ENCODE assay signal across 24 mouse cellular contexts in genomic region chr5:123561128-123561527, GRCm38 (mm10). TPM values are rescaled to one million over a fixed set of nuclear protein-coding genes. Genes with fewer than 3 reads are reported as not detected.
DNase-seq lines count a peak whose midpoint lies in the region; ATAC-seq and TF ChIP-seq lines count a peak whose summit lies in the region.
"Had no signal": no experiment of that assay in that cellular context is flagged by ENCODE, and none has a peak within 500 bp of the region (broad histone marks: within the 10 kb centered on the region; RNA-seq: fewer than 3 reads in every experiment).

No protein-coding gene starts in this region.

- peak; percentile 84 for ATAC-seq in frontal cortex, adult (ENCODE audit: low TSS enrichment)
- no peak for ATAC-seq in midbrain, embryonic 11.5 days (ENCODE audit: low FRiP score)
- ATAC-seq in hindbrain, embryonic 14.5 days (ENCODE audit: low FRiP score) = no peak
- ATAC-seq: forebrain, embryonic 13.5 days; forebrain, embryonic 16.5 days; hindbrain, embryonic 16.5 days had no signal

- no peaks in the 10 kb centered on the region for H3K4me1 ChIP-seq in midbrain, embryonic 11.5 days (ENCODE audit: control insufficient read depth, insufficient read depth, low read length)
- no peaks in the 10 kb centered on the region for H3K4me1 ChIP-seq in hindbrain, embryonic 14.5 days (replicated peaks; ENCODE audit: control insufficient read depth, insufficient read depth, low read length)
- H3K4me1 ChIP-seq: forebrain, embryonic 10.5 days; forebrain, embryonic 13.5 days; heart, embryonic 10.5 days; hindbrain, embryonic 12.5 days had no signal

- H3K27ac ChIP-seq in left cerebral cortex, adult 2 months = peak overlapping the region; percentile 24; the same call in 1 of the 2 replicates
- H3K27ac ChIP-seq in midbrain, embryonic 11.5 days (ENCODE audit: low read depth, low read length) = no peak overlapping the region
- no peak overlapping the region for H3K27ac ChIP-seq in hindbrain, embryonic 14.5 days
- H3K27ac ChIP-seq: forebrain, embryonic 10.5 days; forebrain, embryonic 13.5 days; heart, adult 2 months; heart, embryonic 10.5 days; heart, embryonic 13.5 days; hindbrain, embryonic 12.5 days had no signal

- no peak for TF ChIP-seq CTCF in left cerebral cortex, adult 2 months (IDR thresholded peaks at IDR 0.05)

- no peaks in the 10 kb centered on the region for H3K27me3 ChIP-seq in midbrain, embryonic 11.5 days (ENCODE audit: control insufficient read depth, insufficient read depth, low read length)
- H3K27me3 ChIP-seq in hindbrain, embryonic 14.5 days (ENCODE audit: control insufficient read depth, insufficient read depth, low read length) = no peaks in the 10 kb centered on the region
- H3K27me3 ChIP-seq: forebrain, embryonic 13.5 days; heart, embryonic 13.5 days; hindbrain, embryonic 12.5 days had no signal

- no peak overlapping the region for H3K9ac ChIP-seq in midbrain, embryonic 11.5 days (ENCODE audit: low read length)
- no peak overlapping the region for H3K9ac ChIP-seq in hindbrain, embryonic 14.5 days
- H3K9ac ChIP-seq: forebrain, embryonic 13.5 days; heart, embryonic 13.5 days; hindbrain, embryonic 12.5 days had no signal

- intact Hi-C loops in left cerebral cortex, adult 2 months (cut with DNase I) = no loop called here
- intact Hi-C loops in left cerebral cortex, postnatal 14 days (cut with DNase I) = loop anchor here (5.0 kb wide), 1 partner anchor 34 kb away; the partner anchor contains the start of gene Gm49027

- no peak overlapping the region for H3K4me2 ChIP-seq in midbrain, embryonic 11.5 days
- H3K4me2 ChIP-seq in hindbrain, embryonic 14.5 days (replicated peaks) = no peak overlapping the region
- H3K4me2 ChIP-seq: forebrain, embryonic 13.5 days; heart, embryonic 13.5 days; hindbrain, embryonic 12.5 days had no signal

- no peaks in the 10 kb centered on the region for H3K9me3 ChIP-seq in midbrain, embryonic 11.5 days (ENCODE audit: control insufficient read depth, low read length)
- H3K9me3 ChIP-seq in hindbrain, embryonic 14.5 days (ENCODE audit: control insufficient read depth, low read length) = no peaks in the 10 kb centered on the region
- H3K9me3 ChIP-seq: forebrain, embryonic 10.5 days; forebrain, embryonic 13.5 days; heart, embryonic 10.5 days; heart, embryonic 13.5 days; hindbrain, embryonic 12.5 days had no signal

- peaks cover 15% of the 10 kb centered on the region for H3K36me3 ChIP-seq in midbrain, embryonic 11.5 days (ENCODE audit: control insufficient read depth, insufficient read depth, low read length)
- peaks cover 95% of the 10 kb centered on the region for H3K36me3 ChIP-seq in hindbrain, embryonic 14.5 days (replicated peaks; ENCODE audit: control insufficient read depth, insufficient read depth)

- 94% methylated on average over 11 of the region's 11 CpGs for WGBS in midbrain, embryonic 11.5 days
- 97% methylated on average over 11 of the region's 11 CpGs for WGBS in hindbrain, embryonic 14.5 days

- DNase-seq in frontal cortex, postnatal 14 days (ENCODE audit: low spot score in 2 of 2) = no peak
- peak; percentile 7 to 19 for DNase-seq in left cerebral cortex, adult 2 months (ENCODE audit: extremely low spot score in 1 of 2, low spot score in 2 of 2)
- DNase-seq in left cerebral cortex, postnatal 14 days (ENCODE audit: low spot score in 2 of 2) = no peak
- DNase-seq in R1 (ENCODE audit: low read depth, low spot score) = peak; percentile 12
- peak; percentile 11 for DNase-seq in testis, postnatal 10 days (ENCODE audit: low spot score)
- no peak for DNase-seq in midbrain, embryonic 11.5 days (ENCODE audit: low spot score, missing footprints)
- no peak for DNase-seq in hindbrain, embryonic 14.5 days (ENCODE audit: low spot score)
- DNase-seq: adrenal gland, postnatal 10 days; cerebellum, adult 18-20 months; cerebellum, adult 9-10 months; cerebellum, postnatal 14 days; gastrocnemius, postnatal 25 days had no signal

- no peak overlapping the region for H3K4me3 ChIP-seq in left cerebral cortex, adult 2 months
- no peak overlapping the region for H3K4me3 ChIP-seq in midbrain, embryonic 11.5 days (ENCODE audit: low read depth, low read length)
- no peak overlapping the region for H3K4me3 ChIP-seq in hindbrain, embryonic 14.5 days (replicated peaks; ENCODE audit: low read length)
- H3K4me3 ChIP-seq: forebrain, embryonic 10.5 days; forebrain, embryonic 13.5 days; heart, adult 2 months; heart, embryonic 10.5 days; heart, embryonic 13.5 days; hindbrain, embryonic 12.5 days had no signal

RNA-seq across cellular contexts. Expression of gene Vps33a, which starts 11.7 kb away (rescaled TPM):
- total RNA-seq in left cerebral cortex, adult 2 months (2021) = 100 to 1,000 TPM in 1 of 2 experiments, 10 to 100 TPM in 1; 87.3 to 105 TPM
- 10 to 100 TPM; 79.1 to 83.3 TPM for total RNA-seq in left cerebral cortex, postnatal 14 days (2021)
- 33.6 and 35.1 TPM in 2 replicates for polyA plus RNA-seq in midbrain, embryonic 11.5 days (2014; fragmentation: Nextera tagmentation; extraction: Ambion mirVana)
- polyA plus RNA-seq in hindbrain, embryonic 14.5 days (2014; fragmentation: Nextera tagmentation; extraction: Ambion mirVana) = 49.8 and 50.4 TPM in 2 replicates

RNA-seq across cellular contexts. Expression of gene Gm49027, which starts 35.8 kb away (rescaled TPM):
- total RNA-seq in left cerebral cortex, adult 2 months (2021) = 1 to 10 TPM; 7.0 to 7.7 TPM
- total RNA-seq in left cerebral cortex, postnatal 14 days (2021) = 1 to 10 TPM; 7.1 to 7.4 TPM
- 0.44 and 0.72 TPM in 2 replicates for polyA plus RNA-seq in midbrain, embryonic 11.5 days (2014; fragmentation: Nextera tagmentation; extraction: Ambion mirVana)
- polyA plus RNA-seq in hindbrain, embryonic 14.5 days (2014; fragmentation: Nextera tagmentation; extraction: Ambion mirVana) = 0.67 and 0.74 TPM in 2 replicates
- total RNA-seq: gastrocnemius, adult 8-10 months; heart, postnatal 25 days; hematopoietic stem cell, adult 5-6 weeks had no signal
- polyA plus RNA-seq: forebrain, embryonic 10.5 days had no signal

RNA-seq across cellular contexts. Expression of gene Diablo, which starts 37.2 kb away (rescaled TPM):
- total RNA-seq in left cerebral cortex, adult 2 months (2021) = 10 to 100 TPM; 27.9 to 29.0 TPM
- 10 to 100 TPM; 37.8 TPM for total RNA-seq in left cerebral cortex, postnatal 14 days (2021)
- polyA plus RNA-seq in midbrain, embryonic 11.5 days (2014; fragmentation: Nextera tagmentation; extraction: Ambion mirVana) = 167 and 169 TPM in 2 replicates
- polyA plus RNA-seq in hindbrain, embryonic 14.5 days (2014; fragmentation: Nextera tagmentation; extraction: Ambion mirVana) = 105 and 110 TPM in 2 replicates

RNA-seq across cellular contexts. Expression of gene B3gnt4, which starts 50.9 kb away (rescaled TPM):
- 1 to 10 TPM in 1 of 2 experiments, under 1 TPM in 1; 0.95 to 1.1 TPM for total RNA-seq in left cerebral cortex, adult 2 months (2021)
- under 1 TPM; 0.61 to 0.99 TPM for total RNA-seq in left cerebral cortex, postnatal 14 days (2021)
- polyA plus RNA-seq in midbrain, embryonic 11.5 days (2014; fragmentation: Nextera tagmentation; extraction: Ambion mirVana) = 0.88 and 1.1 TPM in 2 replicates
- 1.2 and 2.0 TPM in 2 replicates for polyA plus RNA-seq in hindbrain, embryonic 14.5 days (2014; fragmentation: Nextera tagmentation; extraction: Ambion mirVana)
- total RNA-seq: gastrocnemius, adult 8-10 months; gastrocnemius, postnatal 25 days; heart, adult 2 months; heart, postnatal 25 days; hematopoietic stem cell, adult 5-6 weeks had no signal

Comparison
In these comparisons a context has a peak if more than half of its experiments do, and no peak if none do; other contexts are left out.
1. DNase-seq: peak in left cerebral cortex, adult 2 months (2 of 2), R1 (single experiment) and testis, postnatal 10 days (single experiment); none in frontal cortex, postnatal 14 days (0 of 2), left cerebral cortex, postnatal 14 days (0 of 2), midbrain, embryonic 11.5 days (single experiment) and hindbrain, embryonic 14.5 days (single experiment).